Comparison of ENCODE assay signal across 18 mouse cellular contexts in the genomic region with DNA sequence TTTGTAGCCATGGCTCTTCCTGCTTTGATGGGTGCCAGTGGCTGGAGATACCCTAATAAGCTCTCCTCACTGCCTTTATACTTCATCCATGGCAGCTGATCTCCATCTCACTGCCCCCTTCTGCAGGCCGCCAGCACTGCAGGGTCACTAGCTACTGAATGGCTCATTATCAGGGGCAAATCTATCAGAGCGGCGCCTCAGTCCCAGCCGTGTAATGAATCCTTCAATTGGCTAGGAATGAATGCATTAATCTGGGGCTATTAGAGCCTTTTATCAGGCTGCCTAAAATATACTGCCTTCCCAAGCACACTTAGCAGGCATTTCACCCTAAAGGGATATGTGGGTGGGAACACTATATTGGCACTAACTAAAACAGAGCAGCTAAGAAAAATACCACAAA.
DNase-seq lines count a peak whose midpoint lies in the region; ATAC-seq lines count a peak whose summit lies in the region.
"Had no signal": no experiment of that assay in that cellular context is flagged by ENCODE, and none has a peak within 500 bp of the region (broad histone marks: within the 10 kb centered on the region; RNA-seq: fewer than 3 reads in every experiment).

No protein-coding gene starts in this region.

- DNase-seq in embryo, embryonic 10.5 days (ENCODE audit: low spot score) = peak; percentile 37
- DNase-seq in mesoderm, embryonic 11.5 days (ENCODE audit: low read depth, low spot score) = peak; percentile 43
- no peak for DNase-seq in frontal cortex, adult 2 months (ENCODE audit: extremely low spot score in 1 of 2, low spot score in 1 of 2)
- DNase-seq: adrenal gland, postnatal 10 days; cerebellum, adult 9-10 months; heart, postnatal 36 days; kidney, postnatal 10 days; liver, postnatal 0 days; lung, postnatal 14 days; right cerebral cortex, adult 18-20 months; thymus, adult 18-20 months had no signal

- no peak overlapping the region for H3K4me3 ChIP-seq in hindbrain, embryonic 12.5 days
- no peak overlapping the region for H3K4me3 ChIP-seq in hindbrain, embryonic 13.5 days
- no peak overlapping the region for H3K4me3 ChIP-seq in forebrain, embryonic 13.5 days
- H3K4me3 ChIP-seq in heart, embryonic 11.5 days (ENCODE audit: low read depth, low read length) = no peak overlapping the region
- H3K4me3 ChIP-seq: heart, embryonic 10.5 days; limb, embryonic 15.5 days had no signal

- H3K4me1 ChIP-seq in hindbrain, embryonic 12.5 days = peaks cover 9% of the 10 kb centered on the region
- H3K4me1 ChIP-seq in hindbrain, embryonic 13.5 days (replicated peaks) = peaks cover 15% of the 10 kb centered on the region
- H3K4me1 ChIP-seq in forebrain, embryonic 13.5 days = peaks cover 28% of the 10 kb centered on the region
- no peaks in the 10 kb centered on the region for H3K4me1 ChIP-seq in heart, embryonic 11.5 days (ENCODE audit: control insufficient read depth, insufficient read depth, low read length)
- H3K4me1 ChIP-seq: limb, embryonic 15.5 days had no signal

- H3K27ac ChIP-seq in hindbrain, embryonic 12.5 days = peak overlapping the region; percentile 30; the same call in 1 of the 2 replicates
- H3K27ac ChIP-seq in hindbrain, embryonic 13.5 days = no peak overlapping the region
- 0 out of 2 replicates have a peak overlapping the region, but pooled peaks have one; percentile 7 for H3K27ac ChIP-seq in forebrain, embryonic 13.5 days
- no peak overlapping the region for H3K27ac ChIP-seq in heart, embryonic 11.5 days (ENCODE audit: low read depth, low read length)
- H3K27ac ChIP-seq: heart, embryonic 10.5 days; limb, embryonic 15.5 days had no signal

- no peaks in the 10 kb centered on the region for H3K36me3 ChIP-seq in hindbrain, embryonic 12.5 days
- no peaks in the 10 kb centered on the region for H3K36me3 ChIP-seq in hindbrain, embryonic 13.5 days
- H3K36me3 ChIP-seq in forebrain, embryonic 13.5 days (ENCODE audit: poor library complexity, severe bottlenecking) = no peaks in the 10 kb centered on the region
- H3K36me3 ChIP-seq in heart, embryonic 11.5 days (ENCODE audit: control insufficient read depth, insufficient read depth, low read length) = no peaks in the 10 kb centered on the region
- H3K36me3 ChIP-seq: heart, embryonic 10.5 days; limb, embryonic 15.5 days had no signal

- H3K9ac ChIP-seq in hindbrain, embryonic 12.5 days = no peak overlapping the region
- H3K9ac ChIP-seq in hindbrain, embryonic 13.5 days = no peak overlapping the region
- no peak overlapping the region for H3K9ac ChIP-seq in forebrain, embryonic 13.5 days
- no peak overlapping the region for H3K9ac ChIP-seq in heart, embryonic 11.5 days (ENCODE audit: low read depth, low read length)
- H3K9ac ChIP-seq: limb, embryonic 15.5 days; liver, postnatal 0 days had no signal

- H3K4me2 ChIP-seq in hindbrain, embryonic 12.5 days (replicated peaks) = no peak overlapping the region
- no peak overlapping the region for H3K4me2 ChIP-seq in hindbrain, embryonic 13.5 days
- H3K4me2 ChIP-seq in forebrain, embryonic 13.5 days = no peak overlapping the region
- H3K4me2 ChIP-seq in heart, embryonic 11.5 days = no peak overlapping the region
- H3K4me2 ChIP-seq: limb, embryonic 15.5 days had no signal

- WGBS in hindbrain, embryonic 12.5 days = 37% methylated on average over 4 of the region's 4 CpGs
- 24% methylated on average over 4 of the region's 4 CpGs for WGBS in hindbrain, embryonic 13.5 days
- WGBS in forebrain, embryonic 13.5 days = 4% methylated on average over 4 of the region's 4 CpGs
- WGBS in heart, embryonic 11.5 days (ENCODE audit: insufficient replicate concordance) = 60% methylated on average over 4 of the region's 4 CpGs

- ATAC-seq in hindbrain, embryonic 12.5 days (ENCODE audit: low FRiP score) = peak; percentile 56; the same call in 1 of the 2 replicates
- ATAC-seq in hindbrain, embryonic 13.5 days (ENCODE audit: low FRiP score) = no peak
- peak; percentile 87 for ATAC-seq in forebrain, embryonic 13.5 days
- no peak for ATAC-seq in heart, embryonic 11.5 days (replicated peaks; ENCODE audit: insufficient number of reproducible peaks, low FRiP score, low TSS enrichment)
- ATAC-seq: intestine, postnatal 0 days; liver, postnatal 0 days had no signal

- H3K9me3 ChIP-seq in hindbrain, embryonic 12.5 days (replicated peaks) = peaks cover 5% of the 10 kb centered on the region
- no peaks in the 10 kb centered on the region for H3K9me3 ChIP-seq in hindbrain, embryonic 13.5 days
- H3K9me3 ChIP-seq in forebrain, embryonic 13.5 days (replicated peaks) = no peaks in the 10 kb centered on the region
- H3K9me3 ChIP-seq in heart, embryonic 11.5 days (replicated peaks; ENCODE audit: control insufficient read depth, low read length) = peaks cover 4% of the 10 kb centered on the region; the same call in 1 of the 2 replicates
- H3K9me3 ChIP-seq: heart, embryonic 10.5 days; limb, embryonic 15.5 days had no signal

- no peaks in the 10 kb centered on the region for H3K27me3 ChIP-seq in hindbrain, embryonic 12.5 days
- H3K27me3 ChIP-seq in hindbrain, embryonic 13.5 days = no peaks in the 10 kb centered on the region
- H3K27me3 ChIP-seq in forebrain, embryonic 13.5 days = no peaks in the 10 kb centered on the region
- no peaks in the 10 kb centered on the region for H3K27me3 ChIP-seq in heart, embryonic 11.5 days (ENCODE audit: control insufficient read depth, insufficient read depth, low read length)
- H3K27me3 ChIP-seq: limb, embryonic 15.5 days had no signal

Comparison
In these comparisons a context has a peak if more than half of its experiments do, and no peak if none do; other contexts are left out.
1. ATAC-seq: peak in hindbrain, embryonic 12.5 days (single experiment) and forebrain, embryonic 13.5 days (single experiment); none in hindbrain, embryonic 13.5 days (single experiment) and heart, embryonic 11.5 days (single experiment).
2. H3K27ac ChIP-seq: peak in hindbrain, embryonic 12.5 days (single experiment) and forebrain, embryonic 13.5 days (single experiment); none in hindbrain, embryonic 13.5 days (single experiment) and heart, embryonic 11.5 days (single experiment).
3. DNase-seq: peak in embryo, embryonic 10.5 days (single experiment) and mesoderm, embryonic 11.5 days (single experiment); none in frontal cortex, adult 2 months (0 of 2).